Mouse (Mus musculus): ENCODE data around the gene Nup133.

Gene Nup133

DNA sequence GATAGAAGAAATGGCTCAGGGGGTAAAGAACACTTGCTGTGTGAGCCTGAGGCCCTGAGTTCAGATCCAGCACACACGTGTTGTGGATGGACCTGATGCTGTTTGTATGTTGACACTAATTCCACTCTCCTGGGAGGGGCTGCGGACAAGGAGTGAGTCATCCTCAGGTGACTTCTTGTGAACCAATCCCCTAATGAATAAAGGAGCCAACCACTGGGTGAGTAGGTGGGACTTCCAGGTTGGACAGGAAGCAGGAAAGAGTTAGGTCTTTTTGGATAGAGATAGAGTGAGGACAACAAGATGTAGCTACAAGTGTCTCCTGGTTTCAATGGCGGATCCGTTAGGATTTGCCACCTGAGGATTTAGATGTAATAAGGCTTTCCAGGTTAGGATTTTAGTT lies 99.7 kb downstream of the Nup133 start:
- no peak for DNase-seq (ENCODE audit: low read depth, low spot score)

DNA sequence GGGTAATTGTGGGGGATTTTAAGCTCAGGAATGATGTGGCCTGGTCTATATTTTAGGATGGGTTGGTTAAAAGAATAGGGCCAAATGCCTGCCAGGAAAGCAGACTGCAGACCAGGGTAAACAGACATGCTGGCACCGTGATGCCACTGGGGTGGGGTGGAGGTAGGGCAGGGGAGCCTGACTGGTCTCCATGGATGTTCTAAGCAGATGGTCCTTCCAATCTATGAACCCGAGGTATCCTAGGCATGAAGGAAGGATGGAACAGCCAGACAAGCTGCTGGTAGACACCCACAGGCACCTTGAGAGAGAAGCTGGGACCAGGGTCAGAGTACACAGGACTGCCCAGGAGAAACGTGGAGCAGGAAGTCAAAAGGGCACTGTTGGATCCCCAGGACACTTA lies 101.5 kb downstream of the Nup133 start:
- no peak for DNase-seq (ENCODE audit: low read depth, low spot score)

All from retina, postnatal 7 days (tissue).